Mouse (Mus musculus) ES-E14 (cell line): ENCODE data around the gene Pten.

Experiments
- CHD2 ChIP-seq: IDR thresholded peaks from 2 replicates; pipeline ENCODE4 v1.6.1; 2014; ENCODE audit warnings: mild to moderate bottlenecking, low read depth, low read length, inconsistent platforms
- MAFK ChIP-seq: IDR thresholded peaks from 2 replicates; pipeline ENCODE4 v1.6.1; 2014; ENCODE audit warnings: mild to moderate bottlenecking, low read depth, low read length, inconsistent platforms; ENCODE audit not compliant: insufficient read depth
- ZC3H11A ChIP-seq: IDR thresholded peaks from 2 replicates; pipeline ENCODE4 v1.6.1; 2012; ENCODE audit warnings: low read depth, mild to moderate bottlenecking, inconsistent platforms, low read length, borderline replicate concordance

- TF ChIP-seq CHD2: no peak
- no peak for TF ChIP-seq ZC3H11A
- no peak for TF ChIP-seq MAFK
These were observed 50.3 kb downstream of the Pten start for GRCm38 (mm10) chr19:32807610-32808009.
